Mouse (Mus musculus): Measurements from ENCODE around the gene Shc3. TPM values are rescaled to one million over a fixed set of nuclear protein-coding genes. Genes with fewer than 3 reads are reported as not detected.

The Shc3 gene
- polyA plus RNA-seq, 1 experiment from 2014 or later = 0.04 TPM

- peaks cover 10% of the 10 kb centered on the region for H3K27me3 ChIP-seq
- TF ChIP-seq CTCF (IDR thresholded peaks at IDR 0.05) = no peak
- in situ Hi-C loops (cut with MboI; ENCODE audit: low pct_unique_long_range_greater_than_20kb) = no loop called here
- ATAC-seq (no peak), DNase-seq (ENCODE audit: low read depth, low spot score) (no peak)
- ChIA-PET CTCF (no interaction called here), POLR2A (no interaction called here)
Measured at GRCm38 (mm10) chr13:51603221-51603893, 34.1 kb upstream of the Shc3 start.

GRCm38 (mm10) chr13:51602764-51603163, 33.5 kb upstream of the Shc3 start:
- in situ Hi-C loops (cut with MboI; ENCODE audit: low pct_unique_long_range_greater_than_20kb) = no loop called here
- POLR2A ChIA-PET = no interaction called here
- ATAC-seq = no peak
- H3K27me3 ChIP-seq = peaks cover 10% of the 10 kb centered on the region
- no peak for DNase-seq (ENCODE audit: low read depth, low spot score)
- CTCF ChIA-PET = no interaction called here
- no peak for TF ChIP-seq CTCF (IDR thresholded peaks at IDR 0.05)

DNA sequence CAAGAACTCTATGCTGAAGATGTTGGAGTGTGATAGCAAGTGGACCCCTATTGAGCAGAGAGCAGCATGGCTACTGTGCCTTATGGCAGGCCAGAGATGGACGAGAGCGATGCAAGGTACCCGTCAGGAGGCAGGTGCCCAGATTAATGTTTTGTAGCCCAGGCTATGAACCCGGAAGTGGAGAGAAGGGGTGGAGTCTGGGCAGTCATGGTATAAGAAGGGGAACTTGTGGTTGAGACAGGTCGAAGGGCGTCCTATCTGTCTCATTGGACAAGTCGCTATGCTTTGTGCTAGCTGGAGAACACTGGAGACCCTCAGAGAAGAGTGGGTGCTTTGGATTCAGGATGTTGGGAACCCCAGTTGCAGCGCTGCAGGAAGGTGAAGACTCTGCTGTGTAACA, 30.9 kb upstream of the Shc3 start:
- no peak for TF ChIP-seq CTCF (IDR thresholded peaks at IDR 0.05)
- peaks cover 14% of the 10 kb centered on the region for H3K27me3 ChIP-seq
- no peak for ATAC-seq
- no peak for DNase-seq (ENCODE audit: low read depth, low spot score)
- in situ Hi-C loops (cut with MboI; ENCODE audit: low pct_unique_long_range_greater_than_20kb) = no loop called here
- POLR2A ChIA-PET = no interaction called here
- CTCF ChIA-PET = no interaction called here

GRCm38 (mm10) chr13:51598063-51598462, 28.8 kb upstream of the Shc3 start:
- no peak for TF ChIP-seq CTCF (IDR thresholded peaks at IDR 0.05)
- ChIA-PET CTCF (interaction anchor here (1.2 kb wide), 1 partner anchor 878 kb away, joined by 3 read pairs; no protein-coding TSS in a partner anchor), POLR2A (no interaction called here)
- peaks cover 24% of the 10 kb centered on the region for H3K27me3 ChIP-seq
- ATAC-seq (no peak), DNase-seq (ENCODE audit: low read depth, low spot score) (no peak)
- in situ Hi-C loops (cut with MboI; ENCODE audit: low pct_unique_long_range_greater_than_20kb) = no loop called here

DNA sequence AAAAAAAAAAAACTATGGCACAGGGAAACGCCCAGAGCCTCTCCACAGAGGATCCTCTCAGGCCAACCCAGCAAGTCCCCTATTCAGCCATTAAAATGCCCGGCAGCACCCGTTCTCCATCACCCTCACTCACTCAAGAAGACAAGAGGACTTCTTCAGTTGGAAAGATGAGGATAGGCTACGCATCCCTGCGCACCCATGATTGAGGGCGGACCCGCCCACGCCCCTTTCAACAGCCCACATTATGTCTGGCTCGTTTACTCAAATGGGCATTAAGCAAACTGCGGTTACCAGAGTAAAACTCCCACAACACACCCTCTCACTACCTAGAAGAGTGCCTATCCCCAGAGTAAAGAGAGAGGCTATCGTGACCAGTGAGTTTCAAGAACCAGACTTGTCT, 26.2 kb upstream of the Shc3 start:
- no peak for ATAC-seq
- CTCF ChIA-PET = no interaction called here

DNA sequence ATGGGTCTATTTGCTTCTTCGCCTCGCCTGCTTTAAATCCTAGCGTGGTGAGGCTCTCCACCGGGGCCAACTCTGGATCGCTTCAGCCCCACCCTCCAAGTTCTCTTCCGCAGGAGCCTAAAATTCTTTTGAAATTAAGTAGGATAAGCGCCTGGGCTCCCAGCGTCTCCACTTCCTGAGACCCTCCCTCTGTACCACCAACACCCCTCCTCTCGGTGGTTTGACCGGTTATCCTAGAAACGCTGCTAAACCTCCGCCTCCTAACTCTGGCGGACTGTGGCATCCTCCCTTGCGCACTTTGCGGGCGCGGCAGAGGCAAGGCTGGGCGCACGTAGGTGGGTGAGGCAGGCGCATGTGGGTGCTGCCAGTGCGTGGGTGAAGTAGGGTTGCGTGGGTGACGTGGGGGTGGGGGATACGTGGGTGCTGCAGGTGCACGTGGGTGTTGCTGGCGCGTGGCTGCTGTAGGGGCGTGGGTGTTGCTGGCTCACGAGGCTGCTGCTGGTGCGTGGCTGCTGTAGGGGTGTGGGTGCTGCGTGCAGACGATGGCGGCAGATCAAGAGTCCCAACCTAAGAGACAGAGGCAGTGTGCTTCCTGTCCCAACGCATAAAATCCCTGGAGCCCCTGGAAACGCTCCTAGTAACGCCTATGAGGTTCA, 25.6 kb upstream of the Shc3 start:
- ATAC-seq (no peak), DNase-seq (ENCODE audit: low read depth, low spot score) (no peak)
- H3K27me3 ChIP-seq = peaks cover 29% of the 10 kb centered on the region
- ChIA-PET POLR2A (no interaction called here), CTCF (no interaction called here)
- in situ Hi-C loops (cut with MboI; ENCODE audit: low pct_unique_long_range_greater_than_20kb) = no loop called here
- TF ChIP-seq CTCF (IDR thresholded peaks at IDR 0.05) = no peak

More for the DNA sequence above, 26.2 kb upstream of the Shc3 start:
- DNase-seq (ENCODE audit: low read depth, low spot score) = no peak
- in situ Hi-C loops (cut with MboI; ENCODE audit: low pct_unique_long_range_greater_than_20kb) = no loop called here
- POLR2A ChIA-PET = no interaction called here
- no peak for TF ChIP-seq CTCF (IDR thresholded peaks at IDR 0.05)
- H3K27me3 ChIP-seq = peaks cover 29% of the 10 kb centered on the region

- DNase-seq (ENCODE audit: low read depth, low spot score) (no peak), ATAC-seq (no peak)
- ChIA-PET POLR2A (no interaction called here), CTCF (interaction anchor here (1.4 kb wide), 1 partner anchor 13 kb away, joined by 5 read pairs; no protein-coding TSS in a partner anchor)
- in situ Hi-C loops (cut with MboI; ENCODE audit: low pct_unique_long_range_greater_than_20kb) = no loop called here
- peaks cover 13% of the 10 kb centered on the region for H3K27me3 ChIP-seq
- TF ChIP-seq CTCF (IDR thresholded peaks at IDR 0.05) = no peak
Measured at GRCm38 (mm10) chr13:51588005-51588404, 18.8 kb upstream of the Shc3 start.

GRCm38 (mm10) chr13:51582204-51582603, 13.0 kb upstream of the Shc3 start:
- ATAC-seq (no peak), DNase-seq (ENCODE audit: low read depth, low spot score) (no peak)
- no peak for TF ChIP-seq CTCF (IDR thresholded peaks at IDR 0.05)
- ChIA-PET CTCF (no interaction called here), POLR2A (no interaction called here)
- in situ Hi-C loops (cut with MboI; ENCODE audit: low pct_unique_long_range_greater_than_20kb) = no loop called here
- peaks cover 3% of the 10 kb centered on the region for H3K27me3 ChIP-seq

DNA sequence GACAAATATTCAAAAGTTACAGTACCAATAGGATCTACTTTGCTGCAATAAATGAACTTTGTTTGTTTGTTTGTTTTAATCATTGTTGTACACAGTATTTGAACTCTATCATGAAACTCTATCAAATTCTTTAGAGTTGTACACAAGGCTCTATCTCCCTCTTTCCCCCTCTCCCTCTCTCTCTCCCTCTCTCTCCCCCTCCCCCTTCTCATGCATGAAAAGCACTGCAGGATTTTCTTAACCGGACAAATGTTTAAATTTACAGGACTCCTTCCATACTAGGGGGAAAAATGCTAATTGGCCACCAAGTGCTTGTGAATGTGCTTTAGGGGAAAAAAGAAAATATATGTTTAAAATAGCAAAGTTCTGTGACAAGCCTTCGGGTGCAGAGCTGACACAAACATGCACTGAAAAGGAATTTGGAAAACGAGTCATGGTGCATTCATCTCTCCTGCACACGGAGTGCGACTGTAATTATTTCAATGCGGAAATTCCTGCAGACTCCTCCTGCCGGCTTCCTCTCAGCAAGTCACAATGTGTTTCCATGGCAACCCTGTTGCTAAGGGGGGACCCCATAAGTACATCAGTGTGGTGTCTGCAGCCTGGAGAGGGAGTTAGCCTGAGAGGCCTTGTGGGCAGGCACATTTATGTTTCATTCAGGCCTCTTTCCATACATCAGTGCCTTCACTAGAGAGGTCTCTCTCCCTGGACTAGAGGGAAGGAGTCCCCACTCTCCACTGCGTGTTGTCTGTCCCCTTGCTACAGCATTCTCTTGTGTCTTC, 11.2 kb upstream of the Shc3 start:
- DNase-seq (ENCODE audit: low read depth, low spot score) (no peak), ATAC-seq (no peak)
- in situ Hi-C loops (cut with MboI; ENCODE audit: low pct_unique_long_range_greater_than_20kb) = no loop called here
- H3K27me3 ChIP-seq = peaks cover 9% of the 10 kb centered on the region
- ChIA-PET POLR2A (no interaction called here), CTCF (no interaction called here)
- TF ChIP-seq CTCF (IDR thresholded peaks at IDR 0.05) = no peak

DNA sequence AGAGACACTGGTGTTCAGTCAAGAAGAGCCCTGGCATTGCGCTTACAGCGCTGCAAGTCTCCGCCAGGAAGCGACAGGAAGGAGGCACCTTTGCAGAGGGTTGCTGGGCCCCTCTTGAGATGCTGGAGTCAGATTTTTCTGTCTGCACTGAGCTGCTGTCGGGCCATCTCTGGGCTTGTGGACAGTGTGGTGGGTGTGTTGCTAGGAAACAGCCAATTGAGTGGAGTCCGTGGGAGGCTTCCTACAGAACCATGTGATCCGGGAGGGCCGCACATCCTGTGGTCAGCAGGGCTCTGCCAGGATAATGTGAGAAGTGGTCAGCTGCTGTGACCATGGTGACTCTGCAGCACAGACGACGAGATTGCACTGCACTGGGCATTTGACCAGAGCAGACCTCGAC, 4.6 kb upstream of the Shc3 start:
- no peak for ATAC-seq

GRCm38 (mm10) chr13:51570111-51570510, 892 bp upstream of the Shc3 start:
- in situ Hi-C loops (cut with MboI; ENCODE audit: low pct_unique_long_range_greater_than_20kb) = no loop called here
- DNase-seq (ENCODE audit: low read depth, low spot score) (no peak), ATAC-seq (no peak)
- peaks cover 18% of the 10 kb centered on the region for H3K27me3 ChIP-seq
- ChIA-PET CTCF (no interaction called here), POLR2A (no interaction called here)
- TF ChIP-seq CTCF (IDR thresholded peaks at IDR 0.05) = no peak

More for the DNA sequence above, 4.6 kb upstream of the Shc3 start:
- DNase-seq (ENCODE audit: low read depth, low spot score) = no peak
- ChIA-PET POLR2A (no interaction called here), CTCF (no interaction called here)
- peaks cover 18% of the 10 kb centered on the region for H3K27me3 ChIP-seq
- in situ Hi-C loops (cut with MboI; ENCODE audit: low pct_unique_long_range_greater_than_20kb) = no loop called here
- no peak for TF ChIP-seq CTCF (IDR thresholded peaks at IDR 0.05)

All from Patski (cell line).